Mouse (Mus musculus) olfactory bulb, adult 2 months (tissue): Measurements from ENCODE around the gene Nubpl.

ENCODE experiments used
- CTCF ChIP-seq: fragments of 200-500 bp; IDR thresholded peaks from 2 replicates; pipeline ENCODE4 v1.5.1; 2012; ENCODE audit warnings: low read depth, mild to moderate bottlenecking, low read length, moderate library complexity; ENCODE audit not compliant: insufficient read depth
- POLR2A ChIP-seq: fragments of 200-500 bp; IDR thresholded peaks from 2 replicates; pipeline ENCODE4 v1.6.1; 2012; ENCODE audit warnings: mild to moderate bottlenecking, low read depth, low read length, moderate library complexity; ENCODE audit not compliant: insufficient read depth

GRCm38 (mm10) chr12:52152071-52152470 is 54.5 kb downstream of the Nubpl start:
- TF ChIP-seq POLR2A (no peak), CTCF (no peak)
